Mouse (Mus musculus): ENCODE measurements at regions not wholly inside any gene's neighbourhood (a gene's known extent, or its start where the extent isn't known, plus 50 kb on each side); places are given as distances from the start of the nearest gene placed in this dataset.

- no peak for DNase-seq (ENCODE audit: extremely low spot score in 1 of 2, low spot score in 1 of 2)
Observed at GRCm38 (mm10) chr4:140324971-140325676, 78.5 kb upstream of the Igsf21 start.

GRCm38 (mm10) chr4:140320120-140320921 lies 73.7 kb upstream of the Igsf21 start:
- no peak for DNase-seq (ENCODE audit: extremely low spot score in 1 of 2, low spot score in 1 of 2)

GRCm38 (mm10) chr4:140312635-140313034 lies 66.1 kb upstream of the Igsf21 start:
- DNase-seq (ENCODE audit: extremely low spot score in 1 of 2, low spot score in 1 of 2): no peak

- no peak for DNase-seq (ENCODE audit: extremely low spot score in 1 of 2, low spot score in 1 of 2)
Observed at GRCm38 (mm10) chr4:140307481-140307880, 60.9 kb upstream of the Igsf21 start.

- DNase-seq (ENCODE audit: extremely low spot score in 1 of 2, low spot score in 1 of 2): no peak
Observed at GRCm38 (mm10) chr4:140304960-140305359, 58.4 kb upstream of the Igsf21 start.

- peak in 1 of 2 experiments; percentile 65 for DNase-seq (ENCODE audit: extremely low spot score in 1 of 2, low spot score in 1 of 2)
Observed at GRCm38 (mm10) chr4:140301661-140302060, 55.1 kb upstream of the Igsf21 start.

GRCm38 (mm10) chr4:140297912-140298620 lies 51.5 kb upstream of the Igsf21 start:
- peak in 1 of 2 experiments; percentile 55 for DNase-seq (ENCODE audit: extremely low spot score in 1 of 2, low spot score in 1 of 2)
